Mouse (Mus musculus) left cerebral cortex, adult 18-20 months (tissue): ENCODE data around the gene Sval1. TPM values are rescaled to one million over a fixed set of nuclear protein-coding genes. Genes with fewer than 3 reads are reported as not detected.

Source experiments
- DNase-seq, 2 experiments: peaks; one replicate each; pipeline ENCODE4 v3.0.0; 2021 to 2022; ENCODE audit warnings: low spot score in 2 of 2, mixed read lengths in 1 of 2
- long read RNA-seq, 2 experiments: library from polyadenylated mRNA; stranded (forward); transcript quantifications; one replicate each; pipeline ENCODE4 v2.0.0; 2021
- total RNA-seq, 2 experiments: library from RNA; stranded (reverse); gene quantifications; 2 replicates each; pipeline ENCODE4 v1.2.3; 2021

Gene Sval1
- total RNA-seq = not detected
- long read RNA-seq, experiment 1 = 0 reads
- long read RNA-seq, experiment 2 = 0 reads

DNA sequence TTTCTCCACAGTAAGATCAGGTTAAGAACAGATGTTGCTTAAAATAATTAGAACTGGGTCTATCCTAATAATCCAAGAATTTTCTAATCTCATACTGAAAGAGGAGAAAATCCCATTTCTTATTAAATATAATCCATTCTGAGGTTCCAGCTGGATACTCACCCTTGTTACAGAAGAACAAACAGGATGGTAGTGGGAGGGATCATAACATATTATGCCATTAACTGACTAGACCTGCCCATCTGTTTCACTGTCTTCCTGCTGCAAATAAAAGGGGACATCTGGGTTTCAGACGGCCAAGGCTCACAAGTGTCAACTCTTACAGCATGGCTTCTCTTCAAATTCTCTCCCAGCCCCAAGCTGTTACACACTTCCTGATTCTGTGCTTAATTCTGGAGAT is at the start of gene Sval1:
Gene Sval1, plus strand, starts transcription at position 301 of the 400 bp plus-strand sequence.
- DNase-seq = no peak

DNA sequence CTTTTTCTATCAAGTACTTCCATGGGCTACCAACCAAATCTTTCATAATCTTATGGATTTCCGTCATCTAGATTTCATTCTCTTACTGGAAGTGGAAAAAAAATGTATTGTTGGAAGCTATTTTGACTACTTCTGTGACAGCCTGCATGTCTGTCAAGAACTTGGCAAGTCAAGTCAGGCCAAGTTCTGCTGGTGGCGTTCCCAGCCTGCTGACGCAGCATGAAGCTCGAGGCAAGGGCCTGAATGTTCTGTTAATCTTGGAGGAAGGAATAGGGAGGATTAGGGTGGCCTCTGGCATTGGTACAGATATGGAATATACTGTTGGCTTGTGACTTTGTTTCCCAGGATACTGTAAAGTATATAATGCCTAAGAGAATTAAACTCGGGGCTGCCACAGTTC is 39.8 kb upstream of the Sval1 start:
- DNase-seq = no peak

DNA sequence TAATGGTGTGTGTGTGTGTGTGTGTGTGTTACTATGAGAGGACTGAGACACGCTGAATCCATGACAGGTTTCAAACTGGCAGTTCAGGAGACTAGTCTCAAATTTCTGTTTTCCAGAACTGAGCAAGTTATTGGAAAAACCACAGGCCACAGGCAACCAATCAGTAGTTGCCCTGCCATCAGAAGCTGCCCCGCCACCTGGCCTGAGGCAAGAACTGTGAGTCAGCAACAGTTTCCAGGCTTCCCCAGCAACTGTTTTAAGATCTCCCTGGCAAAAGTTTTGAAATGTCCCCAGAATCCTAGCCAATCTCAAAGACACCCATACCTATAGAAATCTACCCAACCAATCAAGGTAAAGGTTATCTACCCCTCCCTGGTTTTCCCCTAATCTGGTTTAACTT is 36.5 kb upstream of the Sval1 start:
- DNase-seq = no peak

DNA sequence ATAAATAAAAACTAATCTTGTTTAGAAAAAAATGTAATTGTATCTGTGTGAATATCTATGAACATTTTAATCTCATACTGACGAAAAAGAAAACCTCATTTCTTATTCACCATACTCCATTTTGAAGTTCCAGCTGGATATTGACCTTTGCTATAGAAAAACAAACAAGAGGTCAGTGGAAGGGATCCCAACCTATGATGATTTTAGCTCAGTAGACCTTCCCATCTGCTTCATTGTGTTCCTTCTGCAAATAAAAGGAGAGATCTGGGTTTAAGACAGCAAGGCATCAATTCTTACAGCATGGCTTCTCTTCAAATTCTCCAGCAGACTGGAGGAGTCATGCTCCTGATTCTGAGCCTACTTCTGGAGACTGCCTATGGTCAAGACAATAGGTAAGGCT is 16.4 kb downstream of the Sval1 start, which contains the start of gene Sval3:
Gene Sval3, plus strand, starts transcription at position 301 of the 400 bp plus-strand sequence.
- no peak for DNase-seq

Other genes starting within 250 kb of the Sval1 start
- gene Kel, start 247.3 kb upstream of the Sval1 start, total RNA-seq = not detected
- not detected for gene Olfr459, start 176.5 kb upstream of the Sval1 start, total RNA-seq
- not detected for gene Pip, start 104.1 kb upstream of the Sval1 start, total RNA-seq
- gene Sval2, start 98.6 kb upstream of the Sval1 start, total RNA-seq = not detected
- gene Sval3, start 16.5 kb downstream of the Sval1 start, total RNA-seq = not detected
- gene Sva, start 86.8 kb downstream of the Sval1 start, total RNA-seq = not detected
- gene Tas2r139, start 189.3 kb downstream of the Sval1 start, total RNA-seq = not detected